Mouse (Mus musculus): Measurements from ENCODE around the gene Rtn4ip1. TPM values are rescaled to one million over a fixed set of nuclear protein-coding genes. Genes with fewer than 3 reads are reported as not detected.

Gene Rtn4ip1
- polyA plus RNA-seq, 1 experiment from 2014 or later = 19.4 TPM

- peak overlapping the region; percentile 73 for H3K9ac ChIP-seq (ENCODE audit: low read depth, low read length)
- ATAC-seq = no peak
- H3K27ac ChIP-seq (ENCODE audit: low read length) = no peak overlapping the region
- H3K4me1 ChIP-seq (ENCODE audit: control insufficient read depth, insufficient read depth, low read length) = peaks cover 13% of the 10 kb centered on the region; the same call in 1 of the 2 replicates
- peak overlapping the region; percentile 90 for H3K4me2 ChIP-seq (ENCODE audit: low read depth, low read length)
- H3K9me3 ChIP-seq (ENCODE audit: control insufficient read depth, low read length) = no peaks in the 10 kb centered on the region
- H3K4me3 ChIP-seq (ENCODE audit: low read length) = peak overlapping the region; percentile 82
- H3K27me3 ChIP-seq (replicated peaks; ENCODE audit: control insufficient read depth, insufficient read depth, low read length) = peaks cover 17% of the 10 kb centered on the region
- no peaks in the 10 kb centered on the region for H3K36me3 ChIP-seq (ENCODE audit: control insufficient read depth, insufficient read depth, low read length)
- 3% methylated on average over 31 of the region's 33 CpGs for WGBS
Observed at GRCm38 (mm10) chr10:44004221-44004751, 102.7 kb downstream of the Rtn4ip1 start.

- Histone ChIP-seq H3K4me2 (ENCODE audit: low read depth, low read length) (peak overlapping the region; percentile 74), H3K4me1 (ENCODE audit: control insufficient read depth, insufficient read depth, low read length) (peaks cover 13% of the 10 kb centered on the region; the same call in 1 of the 2 replicates), H3K9ac (ENCODE audit: low read depth, low read length) (peak overlapping the region; percentile 66), H3K27ac (ENCODE audit: low read length) (no peak overlapping the region), H3K4me3 (ENCODE audit: low read length) (peak overlapping the region; percentile 52), H3K36me3 (ENCODE audit: control insufficient read depth, insufficient read depth, low read length) (no peaks in the 10 kb centered on the region), H3K27me3 (replicated peaks; ENCODE audit: control insufficient read depth, insufficient read depth, low read length) (peaks cover 17% of the 10 kb centered on the region), H3K9me3 (ENCODE audit: control insufficient read depth, low read length) (no peaks in the 10 kb centered on the region)
- peak; percentile 75 for ATAC-seq
- 2% methylated on average over 40 of the region's 40 CpGs for WGBS
Observed at GRCm38 (mm10) chr10:44005677-44006641, 104.4 kb downstream of the Rtn4ip1 start.

Other genes with a start within 250 kb of the Rtn4ip1 start
- 15.4 and 19.2 TPM in 2 replicates for gene Qrsl1, start 62 bp upstream of the Rtn4ip1 start, polyA plus RNA-seq (2015; fragmentation: Nextera tagmentation; extraction: Ambion mirVana)
- 0.72 and 0.77 TPM in 2 replicates for gene Crybg1, start 247.0 kb downstream of the Rtn4ip1 start, polyA plus RNA-seq (2015; fragmentation: Nextera tagmentation; extraction: Ambion mirVana)